Mouse (Mus musculus) midbrain, embryonic 15.5 days (tissue): ENCODE data around the gene Crybb2. TPM values are rescaled to one million over a fixed set of nuclear protein-coding genes. Genes with fewer than 3 reads are reported as not detected.

Experiments
- ATAC-seq: fragments of 200-750 bp; cut with Nextera tagmentation; replicated peaks from 2 replicates; pipeline ENCODE4 v1.8.0; 2017; ENCODE audit warnings: moderate TSS enrichment
- H3K27ac ChIP-seq: fragments of 300-500 bp; sonication (generic); 2 replicates; pipeline ENCODE4 v1.5.1; 2015; ENCODE audit warnings: mild to moderate bottlenecking, inconsistent platforms
- H3K27me3 ChIP-seq: fragments of 300-500 bp; sonication (generic); replicated peaks from 2 replicates; pipeline ENCODE4 v1.6.1; 2015; ENCODE audit warnings: inconsistent platforms
- H3K36me3 ChIP-seq: fragments of 300-500 bp; sonication (generic); replicated peaks from 2 replicates; pipeline ENCODE4 v1.6.1; 2015; ENCODE audit warnings: inconsistent platforms
- H3K4me1 ChIP-seq: fragments of 300-500 bp; sonication (generic); 2 replicates; pipeline ENCODE4 v1.6.1; 2015; ENCODE audit warnings: inconsistent platforms
- H3K4me2 ChIP-seq: fragments of 300-500 bp; sonication (generic); 2 replicates; pipeline ENCODE4 v1.6.1; 2015; ENCODE audit warnings: inconsistent platforms, mild to moderate bottlenecking, moderate library complexity
- H3K4me3 ChIP-seq: fragments of 300-500 bp; sonication (generic); 2 replicates; pipeline ENCODE4 v1.5.1; 2015; ENCODE audit warnings: mild to moderate bottlenecking, inconsistent platforms
- H3K9ac ChIP-seq: fragments of 300-500 bp; sonication (generic); 2 replicates; pipeline ENCODE4 v1.6.1; 2015; ENCODE audit warnings: mild to moderate bottlenecking, inconsistent platforms
- H3K9me3 ChIP-seq: fragments of 300-500 bp; sonication (generic); 2 replicates; pipeline ENCODE4 v1.6.1; 2016; ENCODE audit warnings: inconsistent platforms
- WGBS: fragments of 180-500 bp; shearing (Covaris S2); methylation state at CpG from one replicate; pipeline ENCODE4 v1.1.7; 2015; ENCODE audit warnings: mixed read lengths; 5-methylcytosine and 5-hydroxymethylcytosine counted together
- polyA plus RNA-seq: library from polyadenylated mRNA; unstranded; fragments of >200 nt; fragmentation: Nextera tagmentation; extraction: Ambion mirVana; gene quantifications from 2 replicates; pipeline ENCODE4 v1.2.1, GENCODE M21; 2015

The Crybb2 gene
- polyA plus RNA-seq, 1 experiment from 2014 or later: not detected

DNA sequence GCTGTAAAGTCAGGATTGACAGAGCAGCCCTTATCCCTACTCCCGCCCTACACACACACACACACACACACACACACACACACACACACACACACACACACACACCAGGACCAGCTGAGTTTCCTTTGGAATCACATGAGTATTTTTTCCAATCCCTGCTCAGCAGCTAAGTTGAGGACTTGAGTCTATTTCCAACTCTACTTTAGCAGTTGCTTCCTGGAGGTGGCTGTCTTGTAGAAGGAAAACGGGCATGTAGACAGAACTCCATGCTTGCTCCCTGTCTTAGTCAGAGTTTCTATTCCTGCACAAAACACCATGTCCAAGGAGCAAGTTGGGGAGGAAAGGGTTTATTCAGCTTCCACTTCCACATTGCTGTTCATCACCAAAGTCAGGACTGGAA, 17.5 kb upstream of the Crybb2 start:
- H3K4me2 ChIP-seq: no peak overlapping the region
- H3K4me1 ChIP-seq: 0 out of 2 replicates have a peak, but pooled peaks cover 8% of the 10 kb centered on the region
- no peak overlapping the region for H3K4me3 ChIP-seq
- no peak overlapping the region for H3K9ac ChIP-seq
- 90% methylated on average over 2 of the region's 2 CpGs for WGBS
- no peaks in the 10 kb centered on the region for H3K36me3 ChIP-seq
- no peak overlapping the region for H3K27ac ChIP-seq
- no peaks in the 10 kb centered on the region for H3K9me3 ChIP-seq
- H3K27me3 ChIP-seq: no peaks in the 10 kb centered on the region
- no peak for ATAC-seq

DNA sequence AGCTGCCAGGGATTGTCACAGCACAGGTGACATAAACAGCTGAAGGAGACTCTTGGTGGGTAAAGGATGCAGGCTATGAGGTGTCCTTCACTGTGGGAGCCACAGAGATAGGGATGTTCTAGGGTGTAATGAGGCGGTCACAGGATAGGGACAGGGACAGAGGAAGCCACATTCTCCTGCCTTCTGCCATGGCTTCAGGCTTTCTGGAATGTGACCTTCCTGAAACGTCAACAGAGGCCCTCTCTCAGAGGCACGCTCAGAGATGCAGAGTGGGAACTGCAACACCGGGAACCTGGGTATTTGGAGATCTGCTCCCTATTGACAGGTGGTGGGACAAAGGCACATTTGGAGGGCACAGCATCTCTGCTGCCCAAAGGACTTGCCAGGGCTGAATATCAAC, 17.1 kb upstream of the Crybb2 start:
- Histone ChIP-seq H3K4me3 (no peak overlapping the region), H3K9me3 (no peaks in the 10 kb centered on the region), H3K27me3 (no peaks in the 10 kb centered on the region), H3K9ac (no peak overlapping the region), H3K4me2 (no peak overlapping the region), H3K4me1 (0 out of 2 replicates have a peak, but pooled peaks cover 8% of the 10 kb centered on the region), H3K36me3 (no peaks in the 10 kb centered on the region), H3K27ac (peak overlapping the region; percentile 20; the same call in 1 of the 2 replicates)
- 70% methylated on average over 4 of the region's 4 CpGs for WGBS
- ATAC-seq: no peak

DNA sequence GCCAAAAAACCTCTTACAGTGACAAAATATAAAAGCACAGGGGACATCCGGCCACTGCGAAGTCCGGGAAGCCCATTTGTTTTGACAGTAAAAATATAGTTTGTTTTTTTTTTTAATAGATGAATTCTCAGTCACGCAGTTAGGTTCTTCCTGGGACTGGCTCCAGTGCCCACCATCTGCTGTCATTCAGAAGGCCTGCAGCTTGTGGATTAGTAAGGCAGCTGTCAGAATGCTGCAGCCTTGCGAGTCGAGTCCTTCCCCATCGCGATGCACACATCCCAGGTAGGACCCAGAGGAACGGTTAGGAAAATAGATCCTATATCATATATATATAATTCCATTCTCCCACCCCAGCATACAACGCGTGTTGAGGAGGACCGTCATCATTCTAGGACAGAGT, 16.5 kb upstream of the Crybb2 start:
- WGBS: 60% methylated on average over 12 of the region's 12 CpGs

DNA sequence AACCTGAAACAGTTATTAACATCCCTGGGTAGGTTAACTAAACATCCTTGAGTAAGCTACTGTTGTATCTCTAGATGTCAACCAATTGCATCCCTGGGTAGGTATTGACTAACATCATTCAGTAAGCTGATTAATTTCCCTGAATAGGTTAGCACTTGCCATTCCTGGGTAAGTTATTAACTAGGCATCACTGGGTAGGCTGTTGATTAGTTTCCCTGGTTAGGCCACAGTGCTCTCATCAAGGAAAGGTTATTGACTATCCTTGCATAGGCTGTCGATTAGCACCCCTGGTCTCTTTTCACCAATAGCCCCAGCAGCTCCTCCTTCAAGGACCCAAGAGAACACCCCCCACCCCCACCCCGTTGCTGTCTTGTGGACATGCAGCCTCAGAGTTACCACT, 16.0 kb upstream of the Crybb2 start:
- peak overlapping the region; percentile 20; the same call in 1 of the 2 replicates for H3K27ac ChIP-seq

More for the DNA sequence above, 16.5 kb upstream of the Crybb2 start:
- no peaks in the 10 kb centered on the region for H3K36me3 ChIP-seq
- H3K4me1 ChIP-seq: 0 out of 2 replicates have a peak, but pooled peaks cover 8% of the 10 kb centered on the region
- H3K9me3 ChIP-seq: no peaks in the 10 kb centered on the region
- H3K27ac ChIP-seq: peak overlapping the region; percentile 20
- no peak overlapping the region for H3K4me2 ChIP-seq
- no peak for ATAC-seq
- no peaks in the 10 kb centered on the region for H3K27me3 ChIP-seq
- no peak overlapping the region for H3K4me3 ChIP-seq
- no peak overlapping the region for H3K9ac ChIP-seq

DNA sequence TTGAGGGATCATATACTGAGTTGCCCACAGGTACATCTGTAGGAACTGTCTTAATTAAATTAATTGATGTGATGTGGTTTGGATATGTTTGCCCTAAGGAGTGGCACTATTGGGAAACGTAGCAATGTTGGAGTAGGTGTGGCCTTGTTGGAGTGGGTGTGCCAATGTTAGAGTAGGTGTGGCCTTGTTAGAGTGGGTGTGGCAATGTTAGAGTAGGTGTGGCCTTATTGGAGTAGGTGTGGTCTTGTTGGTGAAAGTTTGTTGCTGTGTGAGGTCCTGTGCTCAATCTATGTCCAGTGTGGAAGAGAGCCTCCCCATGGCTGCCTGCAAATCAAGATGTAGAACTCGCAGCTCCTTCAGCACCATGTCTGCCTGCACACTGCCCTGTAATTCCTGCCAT, 14.4 kb upstream of the Crybb2 start:
- 92% methylated on average over 2 of the region's 2 CpGs for WGBS
- no peak for ATAC-seq
- no peak overlapping the region for H3K9ac ChIP-seq
- H3K36me3 ChIP-seq: no peaks in the 10 kb centered on the region
- no peak overlapping the region for H3K4me2 ChIP-seq
- no peaks in the 10 kb centered on the region for H3K27me3 ChIP-seq
- H3K27ac ChIP-seq: no peak overlapping the region
- H3K4me3 ChIP-seq: no peak overlapping the region
- H3K9me3 ChIP-seq: no peaks in the 10 kb centered on the region
- H3K4me1 ChIP-seq: 0 out of 2 replicates have a peak, but pooled peaks cover 8% of the 10 kb centered on the region

More for the DNA sequence above, 16.0 kb upstream of the Crybb2 start:
- no peak overlapping the region for H3K4me3 ChIP-seq
- 66% methylated on average over 2 of the region's 2 CpGs for WGBS
- 0 out of 2 replicates have a peak, but pooled peaks cover 8% of the 10 kb centered on the region for H3K4me1 ChIP-seq
- H3K27me3 ChIP-seq: no peaks in the 10 kb centered on the region
- ATAC-seq: no peak
- H3K4me2 ChIP-seq: no peak overlapping the region
- H3K9me3 ChIP-seq: no peaks in the 10 kb centered on the region
- no peaks in the 10 kb centered on the region for H3K36me3 ChIP-seq
- no peak overlapping the region for H3K9ac ChIP-seq

DNA sequence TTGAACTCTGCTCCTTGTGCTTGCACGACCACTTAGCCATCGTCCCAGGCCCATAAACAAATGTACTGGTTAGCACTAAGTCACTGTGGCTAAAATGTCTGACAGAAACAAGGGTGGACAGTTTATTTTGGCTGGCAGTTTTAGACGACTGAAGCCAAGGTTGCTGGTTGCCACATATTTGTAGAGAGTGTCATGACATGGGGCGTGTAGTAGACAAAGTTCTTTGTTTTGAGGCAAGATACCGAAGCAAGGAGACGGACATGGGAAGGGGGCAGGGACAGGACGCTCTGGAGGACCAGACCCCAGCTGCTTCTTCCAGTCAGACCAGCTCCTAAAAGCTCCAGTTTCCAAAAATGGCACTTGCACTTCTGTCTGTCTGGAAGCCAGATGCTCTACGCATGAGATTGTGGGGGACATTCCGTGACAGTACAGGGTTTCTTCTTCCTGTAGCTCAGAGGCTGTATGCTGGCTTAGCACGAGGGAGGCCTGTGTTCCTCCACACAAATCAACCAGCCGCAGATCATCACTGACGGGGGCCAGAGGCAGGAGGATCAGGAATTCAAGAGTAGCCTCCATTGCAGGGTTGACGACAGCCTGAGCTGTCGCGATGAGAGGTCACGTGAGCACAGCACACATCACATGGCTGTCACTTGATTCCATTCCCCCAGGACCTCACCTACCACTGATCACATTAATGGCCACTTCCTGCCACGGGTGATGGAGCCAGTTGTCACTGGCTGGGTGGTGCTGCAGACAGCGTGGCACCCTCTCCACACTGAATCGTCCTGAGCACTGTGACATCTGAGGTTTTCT, 12.6 kb upstream of the Crybb2 start:
- 0 out of 2 replicates have a peak, but pooled peaks cover 8% of the 10 kb centered on the region for H3K4me1 ChIP-seq
- no peak overlapping the region for H3K4me3 ChIP-seq
- H3K36me3 ChIP-seq: no peaks in the 10 kb centered on the region
- no peak overlapping the region for H3K4me2 ChIP-seq
- H3K9ac ChIP-seq: no peak overlapping the region
- ATAC-seq: no peak
- H3K27ac ChIP-seq: no peak overlapping the region
- no peaks in the 10 kb centered on the region for H3K27me3 ChIP-seq
- 74% methylated on average over 19 of the region's 19 CpGs for WGBS
- H3K9me3 ChIP-seq: no peaks in the 10 kb centered on the region

DNA sequence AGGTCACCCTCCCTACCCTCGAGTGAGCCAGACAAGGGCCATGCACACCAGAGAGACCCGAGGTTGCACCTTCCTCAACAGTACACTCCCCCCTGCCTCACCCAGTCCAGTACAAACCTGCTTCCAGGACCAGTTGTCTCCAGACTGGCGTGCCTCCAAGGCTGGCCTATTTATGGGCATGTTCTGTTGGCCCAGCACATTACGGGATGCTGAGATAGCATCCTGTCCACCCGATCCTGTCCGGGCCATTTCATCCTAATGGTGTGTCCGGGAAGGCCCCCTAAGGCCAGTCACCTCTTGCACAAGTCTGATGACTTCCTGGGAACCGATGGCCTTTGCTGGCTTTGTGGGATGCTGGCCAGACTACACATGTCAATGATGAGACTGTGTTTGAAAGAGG, 11.5 kb upstream of the Crybb2 start, which contains the start of gene Crybb3:
TSS of gene Crybb3 (minus strand) at position 146 of the 400 bp plus-strand sequence.
- H3K9ac ChIP-seq: no peak within 1 kb of the TSS
- 0 out of 2 replicates have a peak, but pooled peaks cover 1% of the 10 kb centered on the region for H3K4me1 ChIP-seq
- no peak within 1 kb of the TSS for H3K4me3 ChIP-seq
- H3K27me3 ChIP-seq: no peaks in the 10 kb centered on the region
- no peak within 1 kb of the TSS for H3K27ac ChIP-seq
- no peaks in the 10 kb centered on the region for H3K36me3 ChIP-seq
- no peaks in the 10 kb centered on the region for H3K9me3 ChIP-seq
- ATAC-seq: no peak
- 82% methylated on average over 8 of the region's 8 CpGs for WGBS
- no peak within 1 kb of the TSS for H3K4me2 ChIP-seq

DNA sequence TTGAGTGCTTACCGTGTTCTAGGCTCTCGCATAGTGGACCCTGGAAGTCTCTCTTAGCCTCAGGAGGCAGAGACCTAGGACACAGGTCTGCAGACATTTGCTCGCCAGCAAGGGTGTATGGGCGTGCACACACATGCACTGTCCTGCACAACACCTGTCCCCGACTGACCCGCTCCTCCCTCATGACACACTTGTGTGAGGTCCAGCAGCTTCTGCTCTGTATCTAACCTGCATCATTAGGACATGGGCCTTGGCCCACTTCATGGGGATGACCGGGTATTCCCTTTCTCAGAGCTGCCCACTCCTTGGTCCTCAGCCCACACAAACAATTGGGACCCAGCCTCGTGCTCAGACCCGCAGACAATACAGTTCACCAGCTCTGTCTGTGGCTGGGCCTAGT, 11.1 kb upstream of the Crybb2 start:
- Histone ChIP-seq H3K4me2 (no peak overlapping the region), H3K9ac (no peak overlapping the region), H3K9me3 (no peaks in the 10 kb centered on the region), H3K27ac (no peak overlapping the region), H3K4me3 (no peak overlapping the region), H3K27me3 (no peaks in the 10 kb centered on the region), H3K4me1 (no peaks in the 10 kb centered on the region), H3K36me3 (no peaks in the 10 kb centered on the region)
- WGBS: 94% methylated on average over 9 of the region's 9 CpGs
- no peak for ATAC-seq

DNA sequence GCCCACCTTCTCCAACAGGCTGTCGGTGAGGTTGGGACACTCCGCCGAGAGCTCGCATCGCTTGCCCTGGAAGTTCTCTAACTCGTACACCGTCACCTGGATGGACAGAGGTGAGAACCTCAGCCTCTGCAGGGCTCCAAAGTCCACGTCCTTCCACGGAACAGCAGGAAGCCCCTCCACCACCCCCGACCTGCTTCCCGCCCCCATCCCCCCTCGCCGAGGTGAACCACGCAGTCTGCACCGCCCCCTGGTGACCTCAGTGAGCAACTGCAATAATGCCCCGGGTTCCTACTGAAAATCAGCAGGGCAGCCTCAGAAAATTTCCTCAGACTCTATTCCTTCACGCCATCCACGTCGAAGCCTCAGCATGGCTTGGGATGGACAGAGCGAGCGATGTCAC, 9.9 kb upstream of the Crybb2 start:
- WGBS: 20% methylated on average over 21 of the region's 21 CpGs
- no peak overlapping the region for H3K4me3 ChIP-seq
- no peaks in the 10 kb centered on the region for H3K27me3 ChIP-seq
- no peak overlapping the region for H3K9ac ChIP-seq
- no peak for ATAC-seq
- no peaks in the 10 kb centered on the region for H3K4me1 ChIP-seq
- no peak overlapping the region for H3K27ac ChIP-seq
- H3K9me3 ChIP-seq: no peaks in the 10 kb centered on the region
- peak overlapping the region; percentile 30 for H3K4me2 ChIP-seq
- no peaks in the 10 kb centered on the region for H3K36me3 ChIP-seq

DNA sequence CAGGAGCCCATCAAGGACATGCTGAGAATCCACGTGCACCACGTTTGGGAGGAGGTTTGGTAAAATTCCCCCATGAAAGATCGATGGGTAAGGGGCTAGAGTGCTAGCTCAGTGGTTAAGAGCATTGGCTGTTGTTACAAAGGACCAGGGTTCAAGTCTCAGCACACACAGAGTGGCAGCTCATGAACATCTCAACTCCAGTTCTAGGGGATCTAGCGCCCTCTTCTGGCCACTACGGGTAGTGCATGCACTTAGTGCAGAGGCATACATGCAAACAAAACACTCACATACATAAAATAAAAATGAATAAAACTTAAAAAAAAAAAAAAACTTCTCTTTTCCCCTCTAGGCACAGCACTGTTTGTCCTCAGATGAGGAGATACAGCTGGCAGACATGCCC, 8.8 kb upstream of the Crybb2 start:
- ATAC-seq: no peak
- H3K4me2 ChIP-seq: no peak overlapping the region
- no peaks in the 10 kb centered on the region for H3K27me3 ChIP-seq
- no peak overlapping the region for H3K27ac ChIP-seq
- WGBS: 64% methylated on average over 5 of the region's 5 CpGs
- no peaks in the 10 kb centered on the region for H3K4me1 ChIP-seq
- no peak overlapping the region for H3K4me3 ChIP-seq
- no peak overlapping the region for H3K9ac ChIP-seq
- H3K9me3 ChIP-seq: no peaks in the 10 kb centered on the region
- no peaks in the 10 kb centered on the region for H3K36me3 ChIP-seq

DNA sequence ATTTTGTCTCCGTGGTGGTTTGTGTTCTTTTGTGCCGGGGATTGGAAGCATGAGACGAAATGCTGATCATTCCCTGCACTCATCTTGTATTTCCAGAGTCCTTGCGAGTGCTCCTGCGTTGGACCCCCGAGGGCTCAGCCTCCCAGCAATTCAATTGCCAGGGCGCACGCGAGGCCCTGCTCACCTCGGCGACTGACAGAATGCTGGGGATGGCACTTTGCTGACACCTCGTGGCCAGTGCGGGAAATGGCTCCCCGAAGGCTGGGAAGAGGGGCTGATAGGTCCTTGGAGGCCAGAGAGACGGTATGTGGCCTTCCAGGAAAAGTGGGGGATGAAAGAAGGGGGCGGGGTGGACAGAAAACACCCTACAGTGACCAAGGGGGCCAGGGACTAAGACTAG, 15.6 kb downstream of the Crybb2 start:
- whole genome bisulfite sequencing: 5% methylated on average over 16 of the region's 16 CpGs

DNA sequence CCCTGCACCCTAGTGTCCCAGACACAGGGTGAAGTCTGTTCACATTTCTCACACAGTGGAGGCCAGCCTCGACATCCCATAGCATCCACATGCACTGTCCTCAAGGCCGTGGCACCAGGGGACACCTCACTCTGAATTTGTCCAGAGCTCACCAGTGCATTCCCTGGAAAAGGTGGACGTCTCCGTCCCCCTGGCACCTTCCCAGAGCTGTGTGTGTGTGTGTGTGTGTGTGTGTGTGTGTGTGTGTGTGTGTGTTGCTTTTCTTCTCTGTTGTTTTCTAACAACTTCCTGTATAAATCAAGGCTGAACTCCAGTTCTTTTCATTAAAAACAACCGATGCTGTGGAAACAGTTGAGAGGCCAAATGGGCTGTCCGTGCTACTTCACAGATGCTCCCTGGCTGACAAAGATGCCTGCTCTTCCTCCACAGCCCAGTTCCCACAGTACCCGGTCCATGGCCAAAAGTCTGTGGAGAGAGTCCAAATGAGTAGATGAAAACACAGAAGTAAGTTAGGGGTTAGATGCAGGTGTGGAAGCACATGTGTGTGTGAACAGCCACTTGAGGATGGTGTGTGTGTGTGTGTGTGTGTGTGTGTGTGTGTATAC, 19.2 kb downstream of the Crybb2 start:
- no peaks in the 10 kb centered on the region for H3K9me3 ChIP-seq
- 65% methylated on average over 7 of the region's 7 CpGs for WGBS
- H3K27me3 ChIP-seq: no peaks in the 10 kb centered on the region
- H3K9ac ChIP-seq: no peak overlapping the region
- no peaks in the 10 kb centered on the region for H3K36me3 ChIP-seq
- H3K4me2 ChIP-seq: no peak overlapping the region
- no peak overlapping the region for H3K27ac ChIP-seq
- peaks cover 8% of the 10 kb centered on the region; the same call in 1 of the 2 replicates for H3K4me1 ChIP-seq
- ATAC-seq: no peak
- no peak overlapping the region for H3K4me3 ChIP-seq

More for the DNA sequence above, 15.6 kb downstream of the Crybb2 start:
- Histone ChIP-seq H3K4me1 (peaks cover 8% of the 10 kb centered on the region; the same call in 1 of the 2 replicates), H3K9me3 (no peaks in the 10 kb centered on the region), H3K9ac (no peak overlapping the region), H3K4me3 (no peak overlapping the region), H3K4me2 (no peak overlapping the region; the same call in 1 of the 2 replicates), H3K27ac (no peak overlapping the region), H3K36me3 (no peaks in the 10 kb centered on the region), H3K27me3 (no peaks in the 10 kb centered on the region)
- ATAC-seq: peak; percentile 56; the same call in 1 of the 2 replicates
